Mouse (Mus musculus): ENCODE measurements around the gene Slc31a2.
"Not testable (repeated sequence)": the region's sequence is repeated elsewhere in the genome, so short reads cannot be mapped to it uniquely, and the experiment has no call there.

The Slc31a2 gene

GRCm38 (mm10) chr4:62262276-62262675 lies at the start of gene Slc31a2:
Gene Slc31a2 (plus strand): TSS chr4:62262562.
- no peak for DNase-seq

- no peak for DNase-seq
These were observed 48.9 kb upstream of the Slc31a2 start for GRCm38 (mm10) chr4:62213490-62213889.

GRCm38 (mm10) chr4:62228391-62228790 lies 34.0 kb upstream of the Slc31a2 start:
- DNase-seq, result peak; percentile 45

GRCm38 (mm10) chr4:62229448-62229847 lies 32.9 kb upstream of the Slc31a2 start:
- DNase-seq, result peak; percentile 2

GRCm38 (mm10) chr4:62230153-62230552 lies 32.2 kb upstream of the Slc31a2 start:
- DNase-seq, result no peak

GRCm38 (mm10) chr4:62230769-62231168 lies 31.6 kb upstream of the Slc31a2 start, which contains the start of gene Zfp37:
Gene Zfp37 (minus strand): TSS chr4:62231047.
- peak; percentile 25 for DNase-seq

GRCm38 (mm10) chr4:62240586-62240985 lies 21.8 kb upstream of the Slc31a2 start:
- no peak for DNase-seq

GRCm38 (mm10) chr4:62248328-62248727 lies 14.0 kb upstream of the Slc31a2 start:
- DNase-seq, result no peak

GRCm38 (mm10) chr4:62250896-62251544 lies 11.3 kb upstream of the Slc31a2 start:
- DNase-seq, result peak; percentile 56

GRCm38 (mm10) chr4:62251776-62252175 lies 10.6 kb upstream of the Slc31a2 start:
- DNase-seq, result no peak

- no peak for DNase-seq
These were observed 7.8 kb upstream of the Slc31a2 start for GRCm38 (mm10) chr4:62254551-62254950.

GRCm38 (mm10) chr4:62256931-62257330 lies 5.4 kb upstream of the Slc31a2 start:
- DNase-seq, result peak; percentile 78

- peak; percentile 62 for DNase-seq
These were observed 927 bp downstream of the Slc31a2 start for GRCm38 (mm10) chr4:62263133-62263844.

- DNase-seq, result no peak
These were observed 2.9 kb downstream of the Slc31a2 start for GRCm38 (mm10) chr4:62265154-62265836.

- not testable (repeated sequence) for DNase-seq
These were observed 3.7 kb downstream of the Slc31a2 start for GRCm38 (mm10) chr4:62266016-62266415.

GRCm38 (mm10) chr4:62267101-62267500 lies 4.7 kb downstream of the Slc31a2 start:
- DNase-seq, result no peak

- DNase-seq, result no peak
These were observed 10.3 kb downstream of the Slc31a2 start for GRCm38 (mm10) chr4:62272696-62273095.

- no peak for DNase-seq
These were observed 11.6 kb downstream of the Slc31a2 start for GRCm38 (mm10) chr4:62273916-62274315.

GRCm38 (mm10) chr4:62274841-62275536 lies 12.6 kb downstream of the Slc31a2 start:
- peak; percentile 73 for DNase-seq

GRCm38 (mm10) chr4:62276642-62277041 lies 14.3 kb downstream of the Slc31a2 start:
- no peak for DNase-seq

- no peak for DNase-seq
These were observed 14.9 kb downstream of the Slc31a2 start for GRCm38 (mm10) chr4:62277222-62277621.

- no peak for DNase-seq
These were observed 15.7 kb downstream of the Slc31a2 start for GRCm38 (mm10) chr4:62278081-62278480.

GRCm38 (mm10) chr4:62281319-62281718 lies 19.0 kb downstream of the Slc31a2 start:
- no peak for DNase-seq
